Mouse (Mus musculus) inflammation-experienced regulatory T-cells (primary cell): ENCODE data around the gene Gm20830. TPM values are rescaled to one million over a fixed set of nuclear protein-coding genes. Genes with fewer than 3 reads are reported as not detected.

Experiments
- polyA plus RNA-seq, 2 experiments: library from polyadenylated mRNA; unstranded; fragments of 100-300 nt; shearing (Covaris generic); gene quantifications; one replicate each; pipeline ENCODE4 v1.2.1; 2017

Gene Gm20830
- under 1 TPM in 1 of 2 experiments, not detected in 1; 0.31 TPM for polyA plus RNA-seq

GRCm38 (mm10) chrY:6918182-6918581 is at the start of gene Gm20830:
Gene Gm20830, minus strand, starts transcription at chrY:6918282.

Other genes starting within 250 kb of the Gm20830 start
- gene Gm21719, start 235.4 kb downstream of the Gm20830 start, polyA plus RNA-seq, result not detected